Mouse (Mus musculus) CH12.LX (cell line): ENCODE data around the gene Lmnb2.
A peak's percentile ranks its signal among the peaks of the same experiment; 100 is the strongest.

ENCODE experiments used
- BHLHE40 ChIP-seq: IDR thresholded peaks from 2 replicates; pipeline ENCODE4 v1.6.1; 2011; ENCODE audit warnings: mild to moderate bottlenecking, low read depth, low read length, improper control_type of control experiment
- CHD2 ChIP-seq: IDR thresholded peaks from 2 replicates; pipeline ENCODE4 v1.6.1; 2011; ENCODE audit warnings: low read length, improper control_type of control experiment
- CTCF ChIP-seq, 2 experiments: IDR thresholded peaks in 1 of 2; conservative IDR thresholded peaks in 1 of 2; 2 replicates each; pipeline ENCODE4 v1.5.1; 2011 to 2012; ENCODE audit warnings: low read depth in 2 of 2, low read length in 2 of 2, improper control_type of control experiment in 1 of 2, inconsistent platforms in 1 of 2, mild to moderate bottlenecking in 1 of 2, moderate library complexity in 1 of 2
- E2F4 ChIP-seq: IDR thresholded peaks from 2 replicates; pipeline ENCODE4 v1.6.1; 2011; ENCODE audit warnings: low read depth, low read length, improper control_type of control experiment; ENCODE audit not compliant: insufficient replicate concordance
- JUN ChIP-seq: IDR thresholded peaks from 2 replicates; pipeline ENCODE4 v1.6.1; 2011; ENCODE audit warnings: low read depth, mild to moderate bottlenecking, low read length, improper control_type of control experiment, moderate library complexity; ENCODE audit not compliant: insufficient read depth
- MAX ChIP-seq: IDR thresholded peaks from 2 replicates; pipeline ENCODE4 v1.6.1; 2011; ENCODE audit warnings: low read length, improper control_type of control experiment
- MEF2A ChIP-seq: IDR thresholded peaks from 2 replicates; pipeline ENCODE4 v1.6.1; 2014; ENCODE audit warnings: low read depth, mild to moderate bottlenecking, inconsistent platforms, low read length, improper control_type of control experiment, borderline replicate concordance
- NRF1 ChIP-seq: IDR thresholded peaks from 2 replicates; pipeline ENCODE4 v1.6.1; 2014; ENCODE audit warnings: low read depth, mild to moderate bottlenecking, inconsistent platforms, low read length, improper control_type of control experiment, moderate library complexity
- POLR2A ChIP-seq: IDR thresholded peaks from 2 replicates; pipeline ENCODE4 v1.6.1; 2011; ENCODE audit warnings: low read depth, mild to moderate bottlenecking, improper control_type of control experiment, low read length
- TBP ChIP-seq: conservative IDR thresholded peaks from 2 replicates; pipeline ENCODE4 v1.6.1; 2011; ENCODE audit warnings: low read depth, low read length, improper control_type of control experiment
- TCF12 ChIP-seq: IDR thresholded peaks from 2 replicates; pipeline ENCODE4 v1.6.1; 2014; ENCODE audit warnings: low read depth, mild to moderate bottlenecking, inconsistent platforms, low read length, improper control_type of control experiment
- ZKSCAN1 ChIP-seq: IDR thresholded peaks from 2 replicates; pipeline ENCODE4 v1.6.1; 2012; ENCODE audit warnings: low read depth, inconsistent platforms, low read length, improper control_type of control experiment, borderline replicate concordance
- ZMIZ1 ChIP-seq: IDR thresholded peaks from 2 replicates; pipeline ENCODE4 v1.6.1; 2012; ENCODE audit warnings: low read depth, mild to moderate bottlenecking, inconsistent platforms, low read length, improper control_type of control experiment
- ZNF384 ChIP-seq: IDR thresholded peaks from 2 replicates; pipeline ENCODE4 v1.6.1; 2012; ENCODE audit warnings: low read depth, low read length, improper control_type of control experiment, inconsistent platforms

DNA sequence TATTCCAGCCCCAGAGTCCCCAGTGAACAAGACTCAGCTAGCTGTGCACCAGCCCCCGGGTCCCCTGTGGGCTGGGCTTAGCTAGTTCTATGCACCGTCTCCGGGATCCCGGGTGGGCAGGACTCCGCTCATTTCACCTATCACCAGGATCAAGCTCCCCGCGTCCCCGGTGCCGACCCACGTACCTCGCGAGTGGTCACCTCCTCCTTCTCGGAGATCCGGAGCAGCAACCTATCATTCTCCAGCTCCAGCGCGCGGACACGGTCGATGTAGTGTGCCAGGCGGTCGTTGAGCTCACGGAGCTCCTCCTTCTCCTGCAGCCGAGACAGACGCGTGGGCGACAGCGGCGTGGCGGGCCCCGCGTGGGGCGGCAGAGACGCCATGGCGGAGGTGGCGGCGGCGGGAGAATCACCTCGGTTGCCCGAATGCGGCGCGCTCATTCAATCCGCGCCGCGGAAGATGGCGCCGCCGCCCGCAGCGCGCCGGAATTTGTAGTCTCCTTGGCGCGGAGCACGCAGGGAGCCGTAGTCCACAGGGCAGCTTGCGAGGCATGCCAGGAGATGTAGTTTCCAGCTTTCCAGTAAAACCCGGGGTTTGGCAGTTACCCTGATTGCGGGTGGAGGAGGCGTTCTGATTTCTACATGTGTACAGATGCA is at the start of gene Lmnb2:
- TF ChIP-seq CTCF (conservative IDR thresholded peaks at IDR 0.05 in 1 of 2, IDR thresholded peaks at IDR 0.05 in 1 of 2; ENCODE audit: low read depth in 2 of 2, low read length in 2 of 2): no peak
- peak; percentile 70 for TF ChIP-seq TCF12
- TF ChIP-seq E2F4: no peak
- TF ChIP-seq NRF1: peak; percentile 57
- TF ChIP-seq BHLHE40: no peak
- TF ChIP-seq MAX: no peak; the same call in 1 of the 2 replicates
- TF ChIP-seq JUN: no peak
- peak; percentile 76 for TF ChIP-seq POLR2A
- TF ChIP-seq MEF2A: peak; percentile 28; the same call in 1 of the 2 replicates
- 0 out of 2 replicates have a peak, but pooled peaks have one; percentile 17 for TF ChIP-seq CHD2
- TF ChIP-seq ZKSCAN1: no peak
- TF ChIP-seq ZNF384: no peak
- peak; percentile 60; the same call in 1 of the 2 replicates for TF ChIP-seq TBP
- TF ChIP-seq ZMIZ1: peak; percentile 76
